Mouse (Mus musculus) frontal cortex, postnatal 10 days (tissue): ENCODE results near the gene Tsen54.

Experiments
- DNase-seq, 2 experiments: peaks; one replicate each; pipeline ENCODE4 v3.0.0; 2022; ENCODE audit warnings: low spot score in 2 of 2, mixed read lengths in 1 of 2

Tsen54 gene

DNA sequence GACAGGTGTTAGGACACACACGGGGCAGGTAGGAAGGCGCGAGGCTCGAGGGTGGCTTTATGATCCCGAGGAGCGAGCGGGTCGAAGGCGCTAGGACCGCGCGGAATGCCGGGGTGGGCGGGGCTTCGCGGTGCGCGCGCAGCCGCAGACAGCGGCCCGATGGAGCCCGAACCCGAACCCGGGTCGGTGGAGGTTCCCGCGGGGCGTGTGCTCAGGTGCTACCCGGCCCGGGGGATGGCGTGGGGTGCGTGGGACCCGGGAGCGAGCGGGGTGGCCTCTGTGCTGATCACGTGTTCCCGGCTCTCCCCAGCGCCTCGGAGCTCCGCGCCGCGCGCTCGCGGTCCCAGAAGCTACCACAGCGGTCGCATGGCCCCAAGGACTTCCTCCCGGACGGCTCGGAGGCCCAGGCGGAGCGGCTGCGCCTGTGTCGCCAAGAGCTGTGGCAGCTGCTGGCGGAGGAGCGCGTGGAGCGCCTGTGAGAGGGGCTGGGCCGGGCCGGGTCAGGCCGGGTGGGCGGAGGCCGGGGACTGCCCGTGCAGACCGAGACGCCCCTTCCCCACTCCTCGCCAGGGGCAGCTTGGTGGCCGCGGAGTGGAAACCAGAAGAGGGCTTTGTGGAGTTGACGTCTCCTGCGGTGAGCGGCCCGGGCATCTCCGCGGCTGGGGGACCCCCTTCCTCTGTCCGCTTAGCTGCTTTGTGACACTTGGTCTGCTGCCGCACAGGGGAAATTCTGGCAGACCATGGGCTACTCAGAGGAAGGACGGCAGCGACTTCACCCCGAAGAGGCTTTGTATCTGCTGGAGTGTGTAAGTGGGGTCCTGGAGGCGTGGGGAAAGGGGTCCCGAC lies at the start of gene Tsen54:
Tsen54 (plus strand) TSS at position 120 of the 846 bp plus-strand sequence.
- DNase-seq = peak in 1 of 2 experiments; percentile 84

GRCm38 (mm10) chr11:115765103-115765606 lies 49.4 kb upstream of the Tsen54 start, which contains the start of gene Tmem94:
Gene Tmem94 (plus strand): TSS chr11:115765433.
- DNase-seq = peak; percentile 90 to 97

- peak; percentile 36 to 62 for DNase-seq
These were observed 48.9 kb upstream of the Tsen54 start for GRCm38 (mm10) chr11:115765607-115766141.

- no peak for DNase-seq
These were observed 48.1 kb upstream of the Tsen54 start for GRCm38 (mm10) chr11:115766356-115766943.

GRCm38 (mm10) chr11:115766981-115767380 lies 47.5 kb upstream of the Tsen54 start:
- no peak for DNase-seq

GRCm38 (mm10) chr11:115768896-115769295 lies 45.6 kb upstream of the Tsen54 start:
- DNase-seq = no peak

DNA sequence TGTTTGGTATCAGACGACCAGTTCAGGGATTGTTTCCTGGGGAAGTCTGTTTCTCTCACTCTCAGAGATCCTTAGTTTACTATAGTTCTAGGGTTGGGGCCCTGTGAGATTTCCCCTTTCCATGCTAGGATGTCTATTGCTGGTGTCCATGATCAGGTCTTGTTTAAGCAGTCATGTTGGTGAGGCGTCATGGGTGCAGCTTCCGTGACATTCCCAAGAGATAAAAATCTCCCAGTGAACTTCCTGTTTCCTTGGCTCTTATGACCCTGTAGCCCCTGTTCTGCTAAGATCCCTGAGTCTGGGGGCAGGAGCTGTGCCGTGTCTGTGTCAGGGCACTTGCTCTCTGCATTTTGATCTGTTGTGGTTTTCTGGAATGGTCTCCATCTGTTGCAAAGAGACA lies 39.9 kb upstream of the Tsen54 start:
- no peak for DNase-seq

- peak in 1 of 2 experiments; percentile 6 for DNase-seq
These were observed 38.5 kb upstream of the Tsen54 start for GRCm38 (mm10) chr11:115775821-115776665.

DNA sequence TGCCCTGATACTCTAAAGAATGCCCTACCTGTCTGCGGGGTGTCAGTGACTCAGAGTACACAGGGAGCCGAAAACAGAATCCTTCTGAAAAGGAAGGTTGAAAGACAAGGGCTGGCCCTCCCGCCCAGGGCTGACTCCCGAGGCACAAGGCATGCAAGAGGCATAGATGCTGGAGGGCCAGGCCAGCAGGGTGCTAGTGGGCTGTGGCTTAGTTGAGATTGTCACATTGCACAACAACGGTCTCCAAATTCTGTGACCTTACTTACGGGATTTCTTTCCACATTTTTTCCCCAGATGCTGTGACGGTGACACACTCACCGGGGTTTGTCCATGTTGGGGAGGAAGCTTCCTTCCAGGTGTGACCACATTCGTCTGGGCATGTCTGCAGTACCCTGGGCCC lies 37.6 kb upstream of the Tsen54 start:
- DNase-seq = no peak

- DNase-seq = no peak
These were observed 36.8 kb upstream of the Tsen54 start for GRCm38 (mm10) chr11:115777487-115778335.

DNA sequence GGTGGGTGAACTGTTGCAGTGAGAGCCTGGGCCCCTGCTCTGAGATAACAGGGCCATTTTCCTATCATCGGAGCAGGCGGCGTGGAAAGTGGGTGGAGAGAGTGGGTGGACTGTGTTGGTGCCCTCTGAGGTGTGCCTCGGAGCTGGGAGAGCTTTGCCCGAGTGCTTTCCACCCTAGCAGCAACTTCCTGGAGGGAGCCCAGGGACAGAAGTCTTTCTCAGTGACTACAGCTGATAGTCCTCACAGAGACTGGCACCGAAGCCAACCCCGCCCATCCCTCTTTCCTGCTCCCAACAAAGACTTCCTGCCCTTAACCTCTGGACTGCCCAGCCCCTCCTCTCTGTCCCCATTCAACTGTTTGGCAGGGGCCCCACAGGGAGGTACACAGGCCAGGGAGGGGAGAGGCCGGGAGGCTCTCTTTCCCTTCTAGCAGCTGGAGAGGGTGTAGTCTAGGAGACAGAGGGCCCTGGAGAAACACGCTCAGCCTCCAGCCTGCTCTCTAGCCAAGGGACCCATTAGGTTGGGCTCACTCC lies 35.4 kb upstream of the Tsen54 start:
- DNase-seq = peak; percentile 43 to 57

GRCm38 (mm10) chr11:115780141-115781070 lies 34.1 kb upstream of the Tsen54 start:
- DNase-seq = peak in 1 of 2 experiments; percentile 41

- no peak for DNase-seq
These were observed 28.1 kb upstream of the Tsen54 start for GRCm38 (mm10) chr11:115786473-115786872.

GRCm38 (mm10) chr11:115789787-115790186 lies 24.7 kb upstream of the Tsen54 start:
- no peak for DNase-seq

DNA sequence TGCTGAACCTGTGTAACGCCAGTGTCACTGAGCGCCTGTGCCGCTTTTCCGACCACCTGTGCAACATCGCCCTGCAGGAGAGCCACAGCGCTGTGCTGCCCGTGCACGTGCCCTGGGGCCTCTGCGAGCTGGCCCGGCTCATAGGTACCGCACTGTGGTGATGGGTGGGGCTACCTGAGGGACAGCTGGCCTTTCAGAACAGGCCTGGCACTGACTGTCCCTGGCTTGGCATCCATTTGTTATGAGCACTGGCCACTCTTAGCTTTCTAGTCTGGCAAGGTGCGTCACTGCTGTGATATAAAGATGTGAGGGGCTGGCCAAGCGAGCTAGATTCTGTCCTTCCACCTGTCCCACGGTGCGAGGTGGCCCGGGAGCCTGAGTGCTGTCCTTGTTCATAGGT lies 22.6 kb upstream of the Tsen54 start:
- DNase-seq = no peak

DNA sequence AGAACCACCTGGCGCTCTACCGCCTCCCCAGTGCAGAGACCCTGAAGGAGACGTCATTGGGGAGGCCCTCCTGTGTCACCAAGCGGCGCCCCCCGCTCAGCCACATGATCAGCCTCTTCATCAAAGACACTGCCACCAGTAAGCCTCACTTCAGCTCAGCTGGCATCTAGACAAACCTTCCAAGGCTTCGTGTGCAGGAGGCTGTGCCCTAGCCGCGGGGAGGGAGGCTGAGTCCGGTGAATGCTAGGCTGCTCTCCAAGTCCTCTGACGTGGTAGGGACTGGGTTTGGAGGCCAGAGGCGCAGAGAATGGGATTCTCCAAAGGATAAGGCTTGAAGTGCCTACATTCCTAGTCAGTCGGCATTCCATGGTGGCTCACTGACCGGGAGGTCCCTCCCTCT lies 22.2 kb upstream of the Tsen54 start:
- DNase-seq = no peak

DNA sequence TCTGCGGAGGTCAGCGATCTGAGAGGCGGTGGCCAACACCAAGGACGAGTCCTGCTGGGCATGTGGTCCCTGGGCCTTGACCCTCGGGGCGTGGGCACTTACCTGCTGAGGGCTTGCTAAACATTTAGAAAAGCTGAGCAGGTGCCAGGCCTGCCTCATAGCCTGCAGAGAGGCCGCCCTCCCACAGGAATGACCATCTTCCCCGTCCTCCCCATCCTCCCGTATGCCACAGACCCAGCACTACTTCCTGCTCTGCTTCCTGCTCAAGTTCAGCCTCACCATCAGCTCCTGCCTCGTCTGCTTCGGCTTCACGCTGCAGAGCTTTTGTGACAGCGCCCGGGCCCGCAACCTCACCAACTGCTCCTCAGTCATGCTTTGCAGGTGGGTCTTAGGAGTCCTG lies 17.6 kb upstream of the Tsen54 start:
- no peak for DNase-seq

DNA sequence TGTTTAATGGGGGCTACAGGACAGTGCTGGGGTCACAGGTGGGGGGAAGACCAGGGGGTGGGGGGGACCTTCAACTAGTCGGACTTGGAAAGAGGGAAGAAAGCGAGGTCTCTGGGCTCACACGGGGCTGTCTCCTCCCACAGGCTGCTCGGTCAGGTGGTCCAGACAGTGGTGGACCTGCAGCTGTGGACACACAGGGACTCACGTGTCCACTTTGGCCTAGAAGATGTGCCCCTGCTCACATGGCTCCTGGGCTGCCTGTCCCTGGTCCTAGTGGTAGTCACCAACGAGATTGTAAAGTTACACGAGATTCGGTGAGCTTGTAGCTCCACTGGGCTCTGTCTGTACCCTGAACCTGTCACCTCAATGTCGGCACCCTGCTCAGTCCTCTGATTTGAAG lies 16.9 kb upstream of the Tsen54 start:
- no peak for DNase-seq

DNA sequence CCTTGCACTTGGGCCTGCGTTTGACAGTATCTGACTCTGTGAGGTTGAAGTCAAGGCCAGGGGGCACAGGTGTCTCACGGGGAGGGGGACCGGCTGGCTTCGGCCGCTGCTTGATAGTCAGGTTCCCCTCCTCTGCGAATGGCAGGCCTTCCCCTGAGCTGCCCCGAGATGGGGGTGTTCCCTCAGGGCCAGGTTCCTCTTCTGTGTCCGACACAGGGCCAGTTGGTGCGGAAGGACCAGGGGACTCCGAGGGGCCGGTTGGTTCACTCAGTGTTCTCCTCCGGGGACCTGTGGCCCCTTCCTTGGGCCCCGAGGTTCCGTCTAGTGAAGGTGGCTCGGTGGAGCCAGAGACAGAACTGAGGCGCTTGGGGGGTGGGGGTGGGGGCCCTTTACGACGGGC lies 13.5 kb upstream of the Tsen54 start:
- no peak for DNase-seq
